Mouse (Mus musculus) MEL (cell line): ENCODE measurements around the gene Tmem200a. TPM values are rescaled to one million over a fixed set of nuclear protein-coding genes. Genes with fewer than 3 reads are reported as not detected.

Source experiments
- DNase-seq: peaks from one replicate; pipeline ENCODE4 v3.0.0; 2011; ENCODE audit warnings: low read depth, low spot score
- H3K27ac ChIP-seq: 2 replicates; pipeline ENCODE4 v1.5.1; 2012; ENCODE audit warnings: low read depth, mild to moderate bottlenecking, control low read depth, low read length, moderate library complexity; ENCODE audit not compliant: control insufficient read depth
- H3K27me3 ChIP-seq, 2 experiments: fragments of 150-350 bp in 1 of 2; sonication (generic) in 1 of 2; 2 replicates each; pipeline ENCODE4 v1.6.1; 2012; ENCODE audit warnings: low read length in 2 of 2, mild to moderate bottlenecking in 2 of 2, improper control_type of control experiment in 1 of 2, moderate library complexity in 1 of 2; ENCODE audit not compliant: insufficient read depth in 2 of 2, control insufficient read depth in 1 of 2
- H3K36me3 ChIP-seq, 2 experiments: 2 replicates each; pipeline ENCODE4 v1.6.1; 2012 to 2014; ENCODE audit warnings: low read length in 2 of 2, improper control_type of control experiment in 1 of 2, inconsistent platforms in 1 of 2, mild to moderate bottlenecking in 1 of 2; ENCODE audit not compliant: insufficient read depth in 2 of 2, control insufficient read depth in 1 of 2
- H3K4me1 ChIP-seq, 2 experiments: fragments of 150-350 bp in 1 of 2; sonication (generic) in 1 of 2; 2 replicates each; pipeline ENCODE4 v1.6.1; 2012; ENCODE audit warnings: low read length in 2 of 2, improper control_type of control experiment in 1 of 2, mild to moderate bottlenecking in 1 of 2; ENCODE audit not compliant: insufficient read depth in 2 of 2, control insufficient read depth in 1 of 2
- H3K4me3 ChIP-seq, 2 experiments: fragments of 150-350 bp in 1 of 2; sonication (generic) in 1 of 2; 2 replicates each; pipeline ENCODE4 v1.5.1; 2012; ENCODE audit warnings: low read depth in 2 of 2, low read length in 2 of 2, mild to moderate bottlenecking in 2 of 2, moderate library complexity in 2 of 2, control low read depth in 1 of 2, improper control_type of control experiment in 1 of 2; ENCODE audit not compliant: control insufficient read depth in 1 of 2, insufficient read depth in 1 of 2
- H3K79me2 ChIP-seq: 2 replicates; pipeline ENCODE4 v1.6.1; 2012; ENCODE audit warnings: mild to moderate bottlenecking, low read length, moderate library complexity; ENCODE audit not compliant: control insufficient read depth, poor library complexity, insufficient read depth
- H3K9ac ChIP-seq: 2 replicates; pipeline ENCODE4 v1.6.1; 2012; ENCODE audit warnings: low read depth, mild to moderate bottlenecking, control low read depth, low read length, moderate library complexity; ENCODE audit not compliant: control insufficient read depth, poor library complexity, severe bottlenecking
- H3K9me3 ChIP-seq: fragments of 150-350 bp; sonication (generic); replicated peaks from 2 replicates; pipeline ENCODE4 v1.6.1; 2012; ENCODE audit warnings: mild to moderate bottlenecking, low read length, improper control_type of control experiment, moderate library complexity; ENCODE audit not compliant: insufficient read depth
- ELF1 ChIP-seq: IDR thresholded peaks from 2 replicates; pipeline ENCODE4 v1.6.1; 2014; ENCODE audit warnings: low read depth, mild to moderate bottlenecking, inconsistent platforms, low read length, improper control_type of control experiment, moderate library complexity
- MAX ChIP-seq: IDR thresholded peaks from 2 replicates; pipeline ENCODE4 v1.6.1; 2011; ENCODE audit warnings: low read length, improper control_type of control experiment
- MEF2A ChIP-seq: IDR thresholded peaks from 2 replicates; pipeline ENCODE4 v1.6.1; 2014; ENCODE audit warnings: low read depth, mild to moderate bottlenecking, inconsistent platforms, low read length, improper control_type of control experiment; ENCODE audit not compliant: poor library complexity, insufficient replicate concordance, severe bottlenecking; ENCODE audit errors: extremely low read depth
- MYB ChIP-seq: IDR thresholded peaks from 2 replicates; pipeline ENCODE4 v1.6.1; 2011; ENCODE audit warnings: mild to moderate bottlenecking, low read depth, low read length, improper control_type of control experiment
- NRF1 ChIP-seq: IDR thresholded peaks from 2 replicates; pipeline ENCODE4 v1.6.1; 2014; ENCODE audit warnings: low read depth, mild to moderate bottlenecking, inconsistent platforms, low read length, improper control_type of control experiment, moderate library complexity; ENCODE audit not compliant: poor library complexity, insufficient read depth, severe bottlenecking
- POLR2A ChIP-seq, 2 experiments: IDR thresholded peaks; 2 replicates each; pipeline ENCODE4 v1.6.1; 2011 to 2012; ENCODE audit warnings: low read length in 2 of 2, mild to moderate bottlenecking in 2 of 2, control low read depth in 1 of 2, improper control_type of control experiment in 1 of 2, low read depth in 1 of 2, moderate library complexity in 1 of 2; ENCODE audit not compliant: control insufficient read depth in 1 of 2, insufficient read depth in 1 of 2, poor library complexity in 1 of 2
- POLR2AphosphoS5 ChIP-seq: IDR thresholded peaks from 2 replicates; pipeline ENCODE4 v1.6.1; 2012; ENCODE audit warnings: low read depth, borderline replicate concordance, mild to moderate bottlenecking, inconsistent platforms, low read length, moderate library complexity, mixed read lengths
- RCOR1 ChIP-seq: IDR thresholded peaks from 2 replicates; pipeline ENCODE4 v1.6.1; 2012; ENCODE audit warnings: low read depth, mild to moderate bottlenecking, inconsistent platforms, low read length, improper control_type of control experiment
- SIN3A ChIP-seq: IDR thresholded peaks from 2 replicates; pipeline ENCODE4 v1.6.1; 2012; ENCODE audit warnings: low read length, improper control_type of control experiment, inconsistent platforms
- TAL1 ChIP-seq: IDR thresholded peaks from 2 replicates; pipeline ENCODE4 v1.6.1; 2012; ENCODE audit warnings: mild to moderate bottlenecking, inconsistent platforms, low read length, moderate library complexity, mixed read lengths
- TCF12 ChIP-seq: IDR thresholded peaks from 2 replicates; pipeline ENCODE4 v1.6.1; 2014; ENCODE audit warnings: low read depth, mild to moderate bottlenecking, inconsistent platforms, low read length, improper control_type of control experiment, moderate library complexity
- USF1 ChIP-seq: IDR thresholded peaks from 2 replicates; pipeline ENCODE4 v1.6.1; 2014; ENCODE audit warnings: low read depth, mild to moderate bottlenecking, inconsistent platforms, low read length, improper control_type of control experiment, moderate library complexity
- ZKSCAN1 ChIP-seq: IDR thresholded peaks from 2 replicates; pipeline ENCODE4 v1.6.1; 2012; ENCODE audit warnings: low read depth, mild to moderate bottlenecking, inconsistent platforms, low read length, improper control_type of control experiment, moderate library complexity
- ZNF384 ChIP-seq: IDR thresholded peaks from 2 replicates; pipeline ENCODE4 v1.6.1; 2012; ENCODE audit warnings: low read depth, mild to moderate bottlenecking, inconsistent platforms, low read length, improper control_type of control experiment
- polyA plus RNA-seq, 2 experiments: library from polyadenylated mRNA; stranded (reverse) in 1 of 2; unstranded in 1 of 2; fragments of >175 nt in 1 of 2; fragments of >200 nt in 1 of 2; gene quantifications; 2 replicates each; pipeline versions ENCODE4 v1.2.1 to v1.2.4; 2012; ENCODE audit warnings: low replicate concordance in 2 of 2, low read depth in 1 of 2; ENCODE audit not compliant: insufficient read length in 2 of 2, insufficient read depth in 1 of 2, missing spikeins in 1 of 2
- total RNA-seq: library from RNA; depleted of rRNA; stranded (reverse); fragments of 300-350 nt; gene quantifications from 2 replicates; pipeline ENCODE4 v1.2.3, GENCODE M21; 2012

Gene Tmem200a
- total and polyA plus RNA-seq, 3 experiments = not detected

DNA sequence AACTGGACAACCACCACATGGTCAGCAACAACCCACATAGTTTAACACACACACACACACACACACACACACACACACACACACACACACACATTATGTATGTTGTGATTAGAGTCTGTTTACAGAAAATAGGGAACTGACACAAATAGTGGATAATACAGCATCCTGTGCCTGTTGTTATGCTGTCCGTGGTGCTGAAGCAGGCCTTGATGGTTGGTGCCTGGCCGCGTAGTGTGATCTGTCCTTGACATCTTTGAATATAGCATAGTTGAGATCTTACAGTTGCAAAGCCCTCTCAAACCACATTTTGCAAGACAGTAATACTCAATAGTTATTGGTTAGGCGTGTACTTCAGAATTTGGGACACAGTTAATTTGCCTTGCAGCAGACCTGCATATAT lies 3.2 kb upstream of the Tmem200a start:
- Histone ChIP-seq H3K27ac (no peak overlapping the region), H3K27me3 (no peaks in the 10 kb centered on the region), H3K9me3 (no peaks in the 10 kb centered on the region), H3K9ac (no peak overlapping the region), H3K4me1 (no peaks in the 10 kb centered on the region), H3K79me2 (no peaks in the 10 kb centered on the region)
- TF ChIP-seq USF1 (no peak), TAL1 (no peak), POLR2AphosphoS5 (no peak), TCF12 (no peak), POLR2A (IDR thresholded peaks at IDR 0.05; ENCODE audit: control insufficient read depth in 1 of 2, insufficient read depth in 1 of 2, low read depth in 1 of 2, low read length in 2 of 2, poor library complexity in 1 of 2) (no peak)
- TF ChIP-seq, all 39 proteins: peak for 0
- no peak overlapping the region for H3K4me3 ChIP-seq
- peak; percentile 52 for DNase-seq
- H3K36me3 ChIP-seq = no peaks in the 10 kb centered on the region

DNA sequence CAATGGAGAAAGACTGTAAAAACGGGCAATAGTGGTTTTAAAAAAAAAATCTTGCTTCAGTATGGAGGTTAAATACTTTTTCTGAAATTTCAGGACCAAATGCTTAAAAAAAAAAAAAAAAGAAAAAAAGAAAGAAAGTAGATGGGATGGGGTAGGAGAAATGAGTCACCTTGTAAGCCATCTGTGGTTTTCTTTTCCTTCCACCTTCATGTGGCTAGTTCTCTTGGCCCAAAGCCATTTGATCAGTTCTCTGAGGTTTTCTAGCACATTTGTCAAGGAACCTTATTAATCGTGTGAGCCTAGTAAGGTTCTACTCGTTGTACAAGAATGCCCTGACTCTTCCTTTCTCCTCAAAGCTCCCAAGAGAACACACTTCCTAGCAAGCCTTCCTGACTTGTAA lies 826 bp upstream of the Tmem200a start:
- TF ChIP-seq ZNF384 (no peak), ELF1 (no peak), SIN3A (no peak), TAL1 (no peak), MYB (no peak), RCOR1 (no peak), ZKSCAN1 (no peak)
- no peak overlapping the region for H3K27ac ChIP-seq
- H3K9ac ChIP-seq = no peak overlapping the region
- H3K4me3 ChIP-seq = no peak overlapping the region
- no peaks in the 10 kb centered on the region for H3K27me3 ChIP-seq
- no peaks in the 10 kb centered on the region for H3K36me3 ChIP-seq
- H3K4me1 ChIP-seq = no peaks in the 10 kb centered on the region
- no peaks in the 10 kb centered on the region for H3K79me2 ChIP-seq
- no peak for DNase-seq
- no peaks in the 10 kb centered on the region for H3K9me3 ChIP-seq

DNA sequence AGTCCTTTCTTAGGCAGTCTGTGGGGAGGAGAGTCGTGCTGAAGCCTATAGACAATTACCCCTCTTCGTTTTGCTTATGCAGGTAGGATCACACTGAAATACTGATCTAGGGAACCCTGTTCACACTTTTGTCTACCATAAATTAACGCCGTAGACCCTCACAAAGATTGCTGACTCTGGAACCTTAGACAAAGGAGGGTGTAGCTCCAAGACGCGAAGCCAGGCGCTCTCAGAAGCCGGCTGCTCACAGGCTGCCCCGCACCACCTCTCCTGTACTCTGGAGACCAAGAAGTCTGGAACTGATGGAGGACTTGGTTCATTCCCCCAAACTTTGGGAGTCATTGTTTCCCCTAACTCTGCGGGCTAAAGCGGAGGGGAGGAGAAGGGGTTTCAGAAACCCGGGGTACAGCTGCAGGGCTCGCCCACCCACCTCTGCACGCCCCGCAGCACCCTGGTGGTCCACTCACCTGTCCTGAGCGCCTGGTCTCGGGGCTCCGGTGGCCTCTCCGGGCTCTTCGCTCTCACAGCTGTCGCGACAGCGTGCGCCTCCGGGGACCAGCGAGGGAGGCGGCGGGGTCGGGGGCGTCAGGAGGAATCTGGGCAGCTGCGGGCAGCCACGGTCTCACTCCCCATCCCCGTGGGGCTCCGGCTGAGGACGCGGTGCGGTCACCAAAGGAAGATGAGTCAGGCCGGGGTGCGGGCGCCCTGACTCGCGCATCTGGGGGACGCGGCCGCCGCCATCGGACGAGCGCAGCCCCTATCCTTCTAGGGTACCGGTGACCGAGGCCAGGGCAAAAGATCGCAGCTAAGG lies 976 bp downstream of the Tmem200a start, which contains the start of gene Gm9767:
Gm9767 (plus strand) TSS at position 585 of the 811 bp plus-strand sequence.
- Histone ChIP-seq H3K27ac (no peak within 1 kb of the TSS), H3K9me3 (no peaks in the 10 kb centered on the region), H3K36me3 (no peaks in the 10 kb centered on the region), H3K4me1 (no peaks in the 10 kb centered on the region), H3K9ac (no peak within 1 kb of the TSS), H3K4me3 (no peak within 1 kb of the TSS), H3K27me3 (no peaks in the 10 kb centered on the region), H3K79me2 (no peaks in the 10 kb centered on the region)
- TF ChIP-seq ZNF384 (no peak), ELF1 (no peak), MAX (no peak), NRF1 (no peak), TCF12 (no peak), MYB (no peak), MEF2A (no peak)
- no peak for DNase-seq
